Mouse (Mus musculus) liver, embryonic 11.5 days (tissue): Measurements from ENCODE around the gene Meaf6. TPM values are rescaled to one million over a fixed set of nuclear protein-coding genes. Genes with fewer than 3 reads are reported as not detected.

Experiments
- ATAC-seq: fragments of 200-750 bp; cut with Nextera tagmentation; replicated peaks from 2 replicates; pipeline ENCODE4 v1.8.0; 2017; ENCODE audit warnings: moderate number of reproducible peaks, mild to moderate bottlenecking, moderate TSS enrichment, moderate library complexity; ENCODE audit not compliant: low FRiP score
- DNase-seq: peaks from one replicate; pipeline ENCODE4 v3.0.0-alpha.2; 2017; ENCODE audit warnings: low spot score
- H3K27ac ChIP-seq: fragments of 300-500 bp; sonication (generic); 2 replicates; pipeline ENCODE4 v1.5.1; 2014; ENCODE audit warnings: mild to moderate bottlenecking, low read depth, low read length, control low read depth
- H3K27me3 ChIP-seq: fragments of 300-500 bp; sonication (generic); replicated peaks from 2 replicates; pipeline ENCODE4 v1.6.1; 2014; ENCODE audit warnings: low read length, mixed read lengths; ENCODE audit not compliant: control insufficient read depth, insufficient read depth
- H3K36me3 ChIP-seq: fragments of 300-500 bp; sonication (generic); 2 replicates; pipeline ENCODE4 v1.6.1; 2014; ENCODE audit warnings: mild to moderate bottlenecking, low read length, moderate library complexity, mixed read lengths; ENCODE audit not compliant: control insufficient read depth, insufficient read depth
- H3K4me1 ChIP-seq: fragments of 300-500 bp; sonication (generic); replicated peaks from 2 replicates; pipeline ENCODE4 v1.6.1; 2014; ENCODE audit warnings: low read length, mixed read lengths; ENCODE audit not compliant: control insufficient read depth, insufficient read depth
- H3K4me2 ChIP-seq: fragments of 300-500 bp; sonication (generic); 2 replicates; pipeline ENCODE4 v1.6.1; 2014; ENCODE audit warnings: mild to moderate bottlenecking, control low read depth, moderate library complexity
- H3K4me3 ChIP-seq: fragments of 300-500 bp; sonication (generic); 2 replicates; pipeline ENCODE4 v1.5.1; 2014; ENCODE audit warnings: low read depth, low read length, control low read depth
- H3K9ac ChIP-seq: fragments of 300-500 bp; sonication (generic); 2 replicates; pipeline ENCODE4 v1.6.1; 2014; ENCODE audit warnings: low read depth, low read length, control low read depth
- H3K9me3 ChIP-seq: fragments of 300-500 bp; sonication (generic); 2 replicates; pipeline ENCODE4 v1.6.1; 2016; ENCODE audit warnings: low read length, inconsistent platforms, mixed read lengths; ENCODE audit not compliant: control insufficient read depth
- WGBS: fragments of 180-500 bp; shearing (Covaris S2); extraction: QIAGEN DNeasy Blood & Tissue Kit; methylation state at CpG from one replicate; pipeline ENCODE4 v1.1.7; 2014; 5-methylcytosine and 5-hydroxymethylcytosine counted together
- polyA plus RNA-seq: library from polyadenylated mRNA; unstranded; fragments of >200 nt; fragmentation: Nextera tagmentation; extraction: Ambion mirVana; gene quantifications from 2 replicates; pipeline ENCODE4 v1.2.1, GENCODE M21; 2014

Gene Meaf6
- polyA plus RNA-seq, 1 experiment from 2014 or later, result 53.6 TPM

GRCm38 (mm10) chr4:125119070-125119469 is 34.1 kb downstream of the Meaf6 start:
- peaks cover 46% of the 10 kb centered on the region for H3K4me1 ChIP-seq
- DNase-seq, result no peak
- ATAC-seq, result no peak
- no peak overlapping the region for H3K27ac ChIP-seq
- no peaks in the 10 kb centered on the region for H3K9me3 ChIP-seq
- no peaks in the 10 kb centered on the region for H3K27me3 ChIP-seq
- no peak overlapping the region for H3K9ac ChIP-seq
- H3K36me3 ChIP-seq, result peaks cover 4% of the 10 kb centered on the region; the same call in 1 of the 2 replicates
- H3K4me2 ChIP-seq, result no peak overlapping the region
- WGBS, result 38% methylated on average over 10 of the region's 10 CpGs
- H3K4me3 ChIP-seq, result no peak overlapping the region

DNA sequence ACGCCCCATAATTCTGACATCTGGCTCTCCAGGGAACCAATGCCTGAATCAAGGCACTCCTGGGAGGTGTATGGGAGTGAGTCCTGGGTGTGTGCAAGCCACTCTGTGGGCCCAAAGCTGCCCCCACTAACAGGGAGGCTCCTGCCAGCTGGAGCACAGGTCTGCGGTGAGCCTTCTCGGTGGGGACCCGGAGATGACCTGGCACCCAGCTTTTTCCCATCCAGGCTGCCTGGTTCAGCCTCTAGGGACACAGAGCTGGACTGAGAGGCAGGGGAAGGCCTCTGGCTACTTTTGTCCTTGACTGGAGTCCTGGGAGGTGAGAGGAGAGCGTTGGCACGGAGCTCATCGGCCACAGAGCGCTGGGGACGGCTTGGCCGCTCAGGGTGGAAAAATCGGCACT is 34.8 kb downstream of the Meaf6 start:
- 92% methylated on average over 11 of the region's 11 CpGs for WGBS
- no peak overlapping the region for H3K9ac ChIP-seq
- DNase-seq (no peak), ATAC-seq (no peak)
- H3K27me3 ChIP-seq, result no peaks in the 10 kb centered on the region
- no peak overlapping the region for H3K4me3 ChIP-seq
- H3K4me2 ChIP-seq, result no peak overlapping the region
- peaks cover 4% of the 10 kb centered on the region; the same call in 1 of the 2 replicates for H3K36me3 ChIP-seq
- H3K9me3 ChIP-seq, result no peaks in the 10 kb centered on the region
- H3K4me1 ChIP-seq, result peaks cover 48% of the 10 kb centered on the region
- no peak overlapping the region for H3K27ac ChIP-seq

GRCm38 (mm10) chr4:125122431-125123278 is 37.7 kb downstream of the Meaf6 start:
- Histone ChIP-seq H3K9me3 (no peaks in the 10 kb centered on the region), H3K27ac (peak overlapping the region; percentile 54), H3K9ac (peak overlapping the region; percentile 39), H3K27me3 (no peaks in the 10 kb centered on the region), H3K4me2 (peak overlapping the region; percentile 53), H3K4me3 (peak overlapping the region; percentile 17; the same call in 1 of the 2 replicates), H3K36me3 (peaks cover 4% of the 10 kb centered on the region; the same call in 1 of the 2 replicates), H3K4me1 (peaks cover 48% of the 10 kb centered on the region)
- ATAC-seq (peak; percentile 42; the same call in 1 of the 2 replicates), DNase-seq (peak; percentile 58)
- WGBS, result 23% methylated on average over 16 of the region's 16 CpGs

GRCm38 (mm10) chr4:125123279-125123671 is 38.3 kb downstream of the Meaf6 start:
- Histone ChIP-seq H3K27me3 (no peaks in the 10 kb centered on the region), H3K9me3 (no peaks in the 10 kb centered on the region), H3K4me1 (peaks cover 46% of the 10 kb centered on the region), H3K4me3 (peak overlapping the region; percentile 17; the same call in 1 of the 2 replicates), H3K4me2 (peak overlapping the region; percentile 53), H3K27ac (peak overlapping the region; percentile 54), H3K36me3 (peaks cover 4% of the 10 kb centered on the region; the same call in 1 of the 2 replicates), H3K9ac (no peak overlapping the region; the same call in 1 of the 2 replicates)
- 64% methylated on average over 7 of the region's 7 CpGs for WGBS
- DNase-seq, result no peak
- no peak for ATAC-seq

DNA sequence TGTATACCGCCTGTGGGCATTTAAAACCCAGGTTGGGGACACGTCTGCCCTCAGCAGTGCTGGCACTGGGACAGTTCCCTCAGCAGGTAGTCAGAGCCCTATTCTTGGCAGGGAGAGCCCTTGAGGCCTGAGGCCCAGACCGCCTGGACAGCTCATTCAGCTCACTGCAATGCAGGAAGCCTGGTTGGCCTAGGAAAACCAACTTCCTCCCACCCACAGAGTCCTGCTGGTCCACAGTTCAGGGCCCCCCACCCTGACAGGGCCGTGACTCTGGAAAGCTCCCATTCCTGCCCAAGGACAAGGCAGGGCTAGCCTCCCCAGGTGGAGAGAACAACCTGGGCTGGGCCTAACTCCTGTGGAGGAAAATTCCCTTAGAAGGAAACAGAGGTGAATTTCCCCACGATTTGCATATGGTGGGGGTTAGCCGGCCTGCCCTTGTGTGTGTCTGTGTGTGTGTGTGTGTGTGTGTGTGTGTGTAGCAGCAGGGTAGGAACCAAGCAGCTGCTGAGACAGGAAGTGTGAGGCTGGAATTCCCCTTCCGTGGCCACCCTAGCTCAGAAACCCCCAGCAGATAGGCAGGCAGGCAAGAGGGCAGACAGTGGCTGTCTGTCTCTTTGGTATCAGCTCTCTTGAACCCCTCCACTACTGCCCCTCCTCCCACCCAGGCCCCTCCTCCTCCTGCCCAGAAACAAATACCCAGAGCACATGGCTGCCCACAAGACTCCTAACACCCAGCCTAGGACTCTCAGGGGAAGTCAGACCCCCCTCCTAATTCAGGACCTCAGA is 39.7 kb downstream of the Meaf6 start:
- Histone ChIP-seq H3K27me3 (no peaks in the 10 kb centered on the region), H3K4me2 (peak overlapping the region; percentile 41), H3K36me3 (peaks cover 4% of the 10 kb centered on the region; the same call in 1 of the 2 replicates), H3K27ac (peak overlapping the region; percentile 62), H3K9ac (0 out of 2 replicates have a peak overlapping the region, but pooled peaks have one; percentile 22), H3K4me3 (no peak overlapping the region), H3K4me1 (peaks cover 47% of the 10 kb centered on the region), H3K9me3 (no peaks in the 10 kb centered on the region)
- DNase-seq (no peak), ATAC-seq (no peak)
- 39% methylated on average over 7 of the region's 7 CpGs for WGBS

DNA sequence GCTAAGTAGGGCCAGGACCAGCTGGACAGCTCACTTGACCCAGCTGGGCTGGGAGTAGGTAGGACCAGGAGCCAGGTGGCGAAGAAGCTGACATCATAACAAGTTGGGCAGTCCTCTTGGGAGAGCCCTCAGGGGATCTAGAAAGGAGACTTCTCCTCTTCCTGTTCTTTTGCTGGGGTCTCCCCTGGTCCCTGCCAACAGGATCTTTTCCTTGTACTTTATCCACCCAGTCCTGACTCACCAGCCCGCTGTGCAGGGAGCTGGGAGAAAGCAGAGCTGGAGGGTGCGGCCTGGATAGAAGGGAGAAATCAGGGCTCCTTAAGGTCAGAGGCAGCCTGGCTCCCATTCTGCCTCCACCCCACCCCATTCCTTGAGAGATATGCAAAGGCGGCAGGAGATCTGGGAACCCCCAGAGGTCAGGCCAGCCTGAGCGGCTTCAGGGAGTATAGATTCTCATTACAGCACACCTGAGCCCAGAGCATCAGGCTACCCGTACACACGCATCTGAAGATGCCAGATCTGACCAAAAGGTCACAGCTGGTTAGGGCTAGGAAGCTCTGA is 40.5 kb downstream of the Meaf6 start:
- Histone ChIP-seq H3K4me3 (no peak overlapping the region), H3K4me1 (peaks cover 47% of the 10 kb centered on the region), H3K4me2 (peak overlapping the region; percentile 8; the same call in 1 of the 2 replicates), H3K9me3 (no peaks in the 10 kb centered on the region), H3K27me3 (no peaks in the 10 kb centered on the region), H3K9ac (0 out of 2 replicates have a peak overlapping the region, but pooled peaks have one; percentile 2), H3K36me3 (peaks cover 4% of the 10 kb centered on the region; the same call in 1 of the 2 replicates), H3K27ac (peak overlapping the region; percentile 62; the same call in 1 of the 2 replicates)
- WGBS, result 81% methylated on average over 7 of the region's 7 CpGs
- ATAC-seq (no peak), DNase-seq (no peak)

- no peaks in the 10 kb centered on the region for H3K9me3 ChIP-seq
- 82% methylated on average over 3 of the region's 3 CpGs for WGBS
- H3K36me3 ChIP-seq, result no peaks in the 10 kb centered on the region
- peaks cover 47% of the 10 kb centered on the region for H3K4me1 ChIP-seq
- H3K4me3 ChIP-seq, result no peak overlapping the region
- H3K4me2 ChIP-seq, result peak overlapping the region; percentile 99
- H3K9ac ChIP-seq, result no peak overlapping the region
- ATAC-seq (no peak), DNase-seq (no peak)
- no peak overlapping the region for H3K27ac ChIP-seq
- H3K27me3 ChIP-seq, result no peaks in the 10 kb centered on the region
Observed at GRCm38 (mm10) chr4:125126186-125126585, 41.3 kb downstream of the Meaf6 start.

- H3K4me3 ChIP-seq, result peak overlapping the region; percentile 75
- peak overlapping the region; percentile 99 for H3K4me2 ChIP-seq
- H3K36me3 ChIP-seq, result no peaks in the 10 kb centered on the region
- no peaks in the 10 kb centered on the region for H3K9me3 ChIP-seq
- peaks cover 47% of the 10 kb centered on the region for H3K4me1 ChIP-seq
- ATAC-seq, result no peak
- no peaks in the 10 kb centered on the region for H3K27me3 ChIP-seq
- 71% methylated on average over 7 of the region's 7 CpGs for WGBS
- peak overlapping the region; percentile 69; the same call in 1 of the 2 replicates for H3K9ac ChIP-seq
- no peak for DNase-seq
- no peak overlapping the region for H3K27ac ChIP-seq
Observed at GRCm38 (mm10) chr4:125126761-125127160, 41.8 kb downstream of the Meaf6 start.
